Mouse (Mus musculus) right cerebral cortex, postnatal 10 days (tissue): Measurements from ENCODE around the gene Scarf1.

Experiments
- DNase-seq, 2 experiments: peaks; one replicate each; pipeline ENCODE4 v3.0.0; 2021; ENCODE audit warnings: low spot score in 2 of 2

Scarf1 gene

DNA sequence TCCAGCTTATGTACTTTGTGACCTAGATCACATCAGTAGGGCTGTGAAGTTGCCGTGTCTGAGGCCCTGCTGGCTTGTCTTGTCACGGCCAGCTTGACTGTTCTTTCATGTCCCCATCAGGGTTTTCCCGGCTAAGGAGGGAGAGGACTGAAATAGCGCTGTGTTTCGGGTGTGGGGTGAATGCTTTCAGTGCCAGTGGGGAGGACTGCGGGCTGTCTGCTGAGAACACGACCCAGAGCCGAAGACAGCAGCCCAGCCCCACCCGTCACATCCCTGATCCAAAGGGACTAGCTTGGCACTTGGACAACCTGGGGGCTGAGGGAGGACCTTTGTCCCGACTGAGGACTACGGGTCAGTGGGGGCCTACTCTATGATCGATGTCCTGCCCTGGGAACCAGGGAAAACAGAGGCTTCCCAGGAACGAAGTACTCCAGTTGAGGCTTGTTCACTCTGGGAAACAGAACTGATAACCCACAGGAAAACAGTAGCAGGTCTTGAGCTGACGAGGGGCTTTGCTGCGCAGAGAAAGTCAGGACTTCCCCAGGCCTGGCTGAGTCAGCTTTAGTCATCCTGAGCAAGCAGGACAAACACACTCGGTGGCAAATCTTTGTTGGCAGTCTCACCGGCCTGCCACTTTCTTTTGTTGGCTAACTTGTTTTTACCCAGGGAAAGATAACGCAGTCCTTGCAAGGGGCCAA lies 50.7 kb downstream of the Scarf1 start:
- DNase-seq: no peak

DNA sequence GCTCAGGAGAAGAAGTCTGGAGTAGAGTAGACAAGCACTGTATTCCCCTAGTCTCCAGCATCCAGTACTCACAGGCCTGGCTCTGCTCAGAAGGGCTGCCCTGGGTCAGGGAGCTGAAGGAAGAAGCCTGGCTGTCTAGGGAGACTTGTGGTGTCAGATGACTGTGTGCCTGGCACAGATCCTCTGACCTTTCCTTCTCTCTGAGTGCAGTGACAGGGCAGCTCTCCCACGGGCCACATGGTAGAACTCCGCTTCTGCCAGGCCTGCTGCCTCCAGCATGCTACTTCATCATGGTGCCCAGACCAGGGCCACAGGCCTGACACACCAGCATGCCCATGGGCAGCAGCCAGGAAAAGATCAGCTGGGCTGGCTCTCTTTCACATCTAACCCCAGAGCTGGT lies 52.5 kb downstream of the Scarf1 start:
- DNase-seq: no peak

DNA sequence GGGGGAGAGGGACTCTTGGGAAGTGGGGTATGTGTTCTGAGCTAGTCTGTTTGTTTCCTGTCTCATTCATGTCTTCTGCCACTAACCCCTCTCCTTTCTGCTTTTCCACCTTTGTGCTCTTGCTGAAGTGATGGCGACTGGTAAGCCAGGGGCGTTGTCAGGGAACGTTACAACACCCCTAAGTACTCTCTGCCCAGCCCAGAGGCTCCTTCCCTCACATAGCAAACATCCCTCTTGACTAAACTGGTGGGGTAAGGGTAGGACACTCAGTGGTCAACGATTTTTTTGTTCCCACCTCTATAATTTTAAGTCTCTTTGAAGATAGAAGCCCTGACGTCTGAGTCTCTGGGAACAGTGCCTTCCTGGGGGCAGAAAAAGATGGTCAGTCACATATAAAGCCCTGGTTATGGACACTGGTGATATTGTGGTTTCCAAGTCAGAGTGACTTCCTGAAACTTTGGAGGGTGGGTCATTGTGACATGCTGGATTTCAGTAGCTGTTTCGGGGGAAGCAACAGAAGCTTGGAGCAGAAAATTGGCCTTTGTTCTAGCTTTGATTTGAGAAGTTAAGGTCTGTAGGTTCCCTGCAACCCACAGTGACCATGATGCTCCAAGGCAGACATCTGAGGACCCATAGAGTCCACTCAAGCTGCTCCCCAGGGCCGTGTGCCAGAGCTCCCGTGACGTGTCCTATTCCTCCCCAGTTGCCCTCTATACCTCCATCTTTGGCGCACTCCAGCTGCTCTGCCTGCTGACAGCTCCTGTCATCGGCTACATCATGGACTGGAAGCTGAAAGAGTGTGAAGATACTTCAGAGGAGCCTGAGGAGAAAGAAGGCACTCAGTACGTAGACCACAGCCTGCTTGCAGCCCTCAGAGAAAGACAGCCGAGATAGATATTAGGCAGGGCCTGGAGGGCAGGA lies 53.2 kb downstream of the Scarf1 start:
- no peak for DNase-seq

DNA sequence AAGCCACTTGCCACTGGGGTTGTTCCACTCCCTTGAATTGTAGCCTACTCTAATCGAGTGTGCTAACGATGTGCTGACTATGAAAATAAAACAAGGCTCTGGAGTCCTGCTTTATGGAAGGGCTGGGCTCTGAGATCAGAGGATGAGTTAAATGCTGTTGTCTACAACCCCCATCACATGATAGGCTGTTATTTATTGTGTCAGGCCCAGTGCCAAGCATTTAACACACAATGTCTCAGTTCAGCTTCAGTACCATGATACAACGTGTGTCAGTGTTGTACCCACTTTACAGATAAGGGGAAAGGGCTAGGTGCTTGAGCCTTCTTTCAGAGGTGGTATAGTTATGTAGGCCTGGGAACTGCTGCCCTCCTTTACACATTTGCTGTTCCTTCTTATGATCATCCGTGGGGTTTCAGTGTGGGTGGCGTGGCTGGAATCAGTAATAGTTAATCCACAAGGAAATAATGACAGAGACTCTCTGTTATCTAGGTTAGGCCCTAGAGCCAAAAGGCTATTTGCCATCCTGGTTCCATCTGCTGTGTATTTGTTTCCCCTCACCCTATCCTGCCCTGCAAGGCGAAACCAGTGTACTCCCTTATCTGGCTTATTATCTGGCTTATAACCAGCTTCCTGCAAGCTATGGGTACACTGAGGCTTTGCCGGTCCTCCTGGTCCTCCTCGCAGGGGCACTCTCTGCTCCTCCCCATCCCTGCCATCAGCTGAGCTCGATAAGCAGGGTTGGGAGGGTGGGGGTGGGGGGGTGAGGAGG lies 54.2 kb downstream of the Scarf1 start:
- no peak for DNase-seq

DNA sequence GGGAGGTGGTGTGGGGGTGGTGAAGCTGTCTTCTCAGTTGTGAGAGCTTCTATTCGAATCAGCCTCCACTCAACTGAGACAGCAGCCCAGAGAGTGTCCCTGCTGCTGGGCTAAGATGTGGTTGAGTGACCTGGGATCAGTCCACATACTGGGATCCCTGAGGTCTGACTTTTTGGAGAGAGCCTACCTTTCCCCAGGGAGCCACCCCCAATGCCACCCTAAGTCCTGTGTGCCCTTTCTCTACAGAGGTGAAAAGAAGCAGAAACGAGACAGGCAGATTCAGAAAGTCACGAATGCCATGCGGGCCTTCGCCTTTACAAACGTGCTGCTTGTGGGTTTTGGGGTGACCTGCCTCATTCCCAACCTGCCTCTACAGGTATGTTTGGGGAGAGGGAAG lies 54.8 kb downstream of the Scarf1 start:
- no peak for DNase-seq

DNA sequence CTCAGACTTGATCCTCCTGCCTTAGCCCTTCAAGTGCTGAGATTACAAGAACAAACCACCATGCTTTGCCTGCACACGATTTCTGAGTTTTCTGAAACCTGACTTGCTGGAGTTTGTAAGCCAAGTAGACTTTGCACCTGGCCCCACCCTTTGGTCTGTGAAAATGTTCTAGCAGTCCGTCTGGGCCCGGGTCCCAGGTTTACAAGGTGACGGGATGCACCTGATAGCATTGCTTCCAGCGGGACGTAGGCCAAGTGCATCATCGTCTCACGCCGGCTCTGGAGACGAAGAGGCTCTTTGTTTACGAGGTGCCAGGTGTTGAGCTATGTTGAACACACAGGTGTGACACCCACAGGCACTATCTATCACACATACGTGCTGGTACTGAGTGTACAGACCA lies 55.6 kb downstream of the Scarf1 start:
- no peak for DNase-seq

DNA sequence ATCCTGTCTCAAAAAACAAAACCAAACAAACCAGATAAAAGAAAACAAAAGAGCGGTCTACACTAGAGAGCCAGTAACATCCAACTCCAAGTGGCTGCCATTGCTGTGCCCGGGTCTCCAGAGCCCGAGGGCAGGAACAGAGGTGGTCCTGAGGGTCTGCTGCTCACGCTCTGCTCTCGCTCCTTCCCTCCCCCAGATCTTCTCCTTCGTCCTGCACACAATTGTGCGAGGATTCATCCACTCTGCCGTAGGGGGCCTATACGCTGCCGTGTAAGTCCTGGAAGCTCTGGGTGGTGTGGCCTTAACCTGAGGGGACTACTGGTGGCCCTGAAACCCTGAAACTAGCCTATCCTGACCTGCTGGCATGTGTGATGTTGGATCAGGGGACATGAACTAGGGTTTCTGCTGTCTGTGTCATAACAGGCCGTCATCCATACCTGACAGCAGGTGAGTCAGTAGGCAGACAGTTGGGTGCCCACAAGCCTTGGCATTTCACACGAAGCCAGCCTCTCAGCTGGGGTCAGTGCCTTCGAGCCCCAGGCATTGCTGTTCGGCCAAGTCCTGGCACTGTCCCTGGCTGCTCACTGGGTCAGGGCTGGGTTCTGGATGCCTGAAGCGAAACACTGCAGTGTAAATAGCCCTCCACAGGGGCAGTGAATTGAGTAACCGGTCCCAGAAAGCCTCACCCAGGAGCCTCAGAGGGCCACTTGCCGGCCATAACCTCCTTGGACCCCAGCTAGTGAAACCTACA lies 57.2 kb downstream of the Scarf1 start:
- DNase-seq: no peak

DNA sequence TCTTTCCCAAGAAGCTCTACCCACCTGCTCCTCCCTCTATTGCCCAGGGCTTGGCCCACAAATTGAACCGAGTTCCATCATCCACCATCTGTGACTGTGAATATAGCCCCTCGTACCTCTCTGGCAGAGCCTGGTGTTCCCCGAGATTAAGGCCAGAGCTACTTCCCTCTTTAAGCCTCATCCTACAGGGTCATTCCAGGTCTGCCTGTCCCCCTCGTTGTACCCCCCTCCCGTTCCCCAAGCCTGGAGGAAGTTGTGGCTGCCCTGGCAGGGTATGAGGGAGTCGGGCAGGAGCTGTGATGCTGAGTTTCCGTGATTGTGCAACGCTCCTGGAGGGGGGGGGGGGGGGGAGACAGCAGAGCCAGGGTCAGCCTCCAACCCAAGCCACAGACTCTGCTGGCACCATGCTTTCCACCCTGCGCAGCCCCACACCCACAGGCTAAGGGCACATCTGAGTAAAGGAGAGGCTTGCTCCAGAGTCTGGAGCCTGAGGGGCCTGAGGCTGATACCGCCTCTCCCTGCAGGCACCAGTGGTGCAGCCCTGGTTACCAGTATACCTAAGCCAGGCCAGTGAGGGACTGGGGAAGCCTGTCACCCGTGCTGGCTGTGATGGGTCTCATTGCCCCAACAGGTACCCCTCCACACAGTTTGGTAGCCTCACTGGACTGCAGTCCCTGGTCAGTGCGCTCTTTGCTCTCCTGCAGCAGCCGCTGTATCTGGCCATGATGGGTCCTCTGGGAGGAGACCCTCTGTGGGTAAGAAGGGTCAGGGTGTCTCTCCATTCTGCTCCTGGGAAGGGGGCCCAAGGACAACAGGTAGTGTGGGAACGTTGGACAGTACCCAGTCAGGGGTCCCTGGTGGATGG lies 58.0 kb downstream of the Scarf1 start:
- DNase-seq: no peak

DNA sequence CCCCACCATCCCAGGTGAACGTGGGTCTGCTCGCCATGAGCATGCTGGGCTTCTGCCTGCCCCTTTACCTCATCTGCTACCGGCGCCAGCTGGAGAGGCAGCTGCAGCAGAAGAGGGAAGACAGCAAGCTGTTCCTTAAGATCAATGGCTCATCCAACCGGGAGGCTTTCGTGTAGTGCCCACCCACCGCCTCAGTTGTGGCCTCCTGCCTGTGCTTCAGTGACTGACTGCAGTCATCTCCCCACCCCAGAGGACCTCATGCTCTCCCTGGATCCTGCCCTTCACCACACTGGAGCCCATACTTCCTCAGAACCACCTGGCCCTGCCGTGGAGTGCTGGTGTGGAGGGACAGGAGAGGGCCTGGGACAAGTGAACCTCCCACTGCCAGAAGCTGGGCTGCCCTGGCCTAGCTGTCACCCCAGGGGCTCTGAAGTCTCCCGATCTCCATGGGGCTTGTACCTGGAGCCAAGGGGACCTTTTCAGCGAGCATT lies 59.0 kb downstream of the Scarf1 start:
- DNase-seq: peak; percentile 58 to 68

DNA sequence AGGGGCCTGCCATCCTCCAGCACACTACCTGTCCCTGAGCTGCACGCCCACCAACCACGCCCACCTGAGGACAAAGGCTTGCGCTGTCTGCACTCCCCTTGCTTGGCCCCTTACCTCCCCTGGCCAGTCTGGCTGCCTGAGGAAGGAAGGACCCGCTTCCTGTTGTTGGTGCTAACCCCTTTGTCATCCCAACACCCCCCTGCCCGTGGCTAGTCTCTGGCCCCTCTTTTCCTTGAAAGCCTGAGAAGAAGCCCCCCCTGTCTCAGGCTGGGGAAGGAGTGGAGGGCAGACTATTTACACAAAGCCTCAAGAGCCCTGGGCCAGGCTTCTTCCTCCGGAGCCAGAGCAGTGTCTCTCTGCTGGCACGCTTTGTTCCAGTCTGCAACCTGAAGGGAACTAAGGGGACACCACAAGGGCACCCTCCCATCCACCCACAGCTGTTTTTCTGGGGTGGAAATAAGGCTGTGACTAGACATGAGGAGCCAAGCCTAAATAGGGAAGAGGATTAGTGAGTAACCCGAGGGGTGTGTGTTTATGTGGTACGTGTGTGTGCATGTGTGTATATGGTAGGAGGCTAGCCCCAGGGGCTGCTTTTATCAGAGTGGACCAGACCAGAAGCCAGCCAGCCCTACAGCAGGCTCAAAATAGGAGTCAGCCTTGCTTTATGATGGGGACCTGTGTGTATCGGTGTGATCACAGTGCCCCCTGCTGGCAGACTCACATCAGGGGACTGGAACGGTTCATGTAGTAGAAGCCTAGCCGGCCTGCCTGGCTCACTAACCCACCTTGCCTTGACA lies 59.7 kb downstream of the Scarf1 start:
- DNase-seq: peak; percentile 93 to 96

DNA sequence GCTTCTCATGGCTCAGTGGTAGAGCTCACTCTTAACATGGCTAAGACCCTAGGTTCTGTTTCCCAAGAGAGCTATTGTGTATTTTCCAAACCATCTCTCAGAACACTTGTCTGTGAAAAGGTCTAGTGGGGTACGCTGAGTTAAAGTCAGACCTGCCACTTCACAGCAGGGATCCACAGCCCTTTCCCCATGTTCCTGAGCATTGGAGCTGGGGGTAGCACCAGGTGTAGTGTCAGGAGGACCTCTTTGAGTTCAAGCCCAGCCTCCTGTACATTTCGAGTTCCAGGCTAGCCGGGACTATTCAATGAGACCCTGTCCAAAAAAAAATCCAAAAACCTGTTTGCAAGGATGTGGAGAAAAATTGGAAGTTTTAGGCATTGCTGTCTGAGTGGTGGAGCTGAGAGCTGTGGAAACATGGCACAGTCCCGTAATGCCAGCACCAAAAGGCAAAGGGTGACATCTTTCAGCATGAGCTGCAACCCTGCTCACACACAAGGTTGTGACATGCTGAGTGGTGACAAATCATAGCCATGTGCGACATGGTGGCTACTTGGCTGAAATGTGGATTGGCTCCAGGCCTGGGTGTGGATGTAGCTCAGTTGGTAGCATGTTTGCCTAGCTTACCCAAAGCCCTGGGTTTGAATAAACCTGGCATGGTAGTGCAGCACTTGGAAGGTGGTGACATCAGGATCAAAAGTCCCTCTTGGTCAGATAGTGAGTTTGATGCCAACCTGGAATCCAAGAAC lies 61.2 kb downstream of the Scarf1 start:
- DNase-seq: no peak

DNA sequence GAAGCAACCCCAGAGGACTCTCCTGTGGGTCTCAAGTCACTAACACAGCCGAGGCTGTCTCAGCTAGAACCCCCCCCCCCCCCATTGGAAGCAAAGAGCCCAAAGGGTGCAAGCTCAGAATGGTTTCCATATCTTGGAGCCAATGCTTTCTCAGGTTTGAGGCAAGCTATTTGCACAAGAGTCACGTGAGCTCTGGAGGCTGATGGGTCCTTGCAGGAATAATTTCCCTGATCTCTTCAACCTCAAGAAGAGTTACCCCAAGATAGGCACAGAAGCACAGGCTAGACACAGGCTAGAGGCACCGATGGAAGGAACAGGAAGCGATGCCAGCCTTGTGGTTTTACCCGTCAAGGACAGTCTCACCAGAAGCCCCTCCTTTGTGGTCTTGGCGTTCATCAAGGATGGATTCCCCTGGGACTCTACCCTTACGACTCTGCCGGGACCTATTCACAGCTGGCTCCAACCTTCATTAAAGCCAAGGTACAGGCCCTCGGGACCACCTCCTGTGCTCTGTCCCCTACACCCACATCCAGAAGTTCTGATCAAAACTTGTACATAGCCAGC lies 62.3 kb downstream of the Scarf1 start:
- DNase-seq: no peak
